Mouse (Mus musculus): ENCODE measurements around the gene Bod1l. TPM values are rescaled to one million over a fixed set of nuclear protein-coding genes. Genes with fewer than 3 reads are reported as not detected.
A peak's percentile ranks its signal among the peaks of the same experiment; 100 is the strongest.

Bod1l gene
- polyA plus RNA-seq, 1 experiment from 2014 or later: 26.5 TPM

DNA sequence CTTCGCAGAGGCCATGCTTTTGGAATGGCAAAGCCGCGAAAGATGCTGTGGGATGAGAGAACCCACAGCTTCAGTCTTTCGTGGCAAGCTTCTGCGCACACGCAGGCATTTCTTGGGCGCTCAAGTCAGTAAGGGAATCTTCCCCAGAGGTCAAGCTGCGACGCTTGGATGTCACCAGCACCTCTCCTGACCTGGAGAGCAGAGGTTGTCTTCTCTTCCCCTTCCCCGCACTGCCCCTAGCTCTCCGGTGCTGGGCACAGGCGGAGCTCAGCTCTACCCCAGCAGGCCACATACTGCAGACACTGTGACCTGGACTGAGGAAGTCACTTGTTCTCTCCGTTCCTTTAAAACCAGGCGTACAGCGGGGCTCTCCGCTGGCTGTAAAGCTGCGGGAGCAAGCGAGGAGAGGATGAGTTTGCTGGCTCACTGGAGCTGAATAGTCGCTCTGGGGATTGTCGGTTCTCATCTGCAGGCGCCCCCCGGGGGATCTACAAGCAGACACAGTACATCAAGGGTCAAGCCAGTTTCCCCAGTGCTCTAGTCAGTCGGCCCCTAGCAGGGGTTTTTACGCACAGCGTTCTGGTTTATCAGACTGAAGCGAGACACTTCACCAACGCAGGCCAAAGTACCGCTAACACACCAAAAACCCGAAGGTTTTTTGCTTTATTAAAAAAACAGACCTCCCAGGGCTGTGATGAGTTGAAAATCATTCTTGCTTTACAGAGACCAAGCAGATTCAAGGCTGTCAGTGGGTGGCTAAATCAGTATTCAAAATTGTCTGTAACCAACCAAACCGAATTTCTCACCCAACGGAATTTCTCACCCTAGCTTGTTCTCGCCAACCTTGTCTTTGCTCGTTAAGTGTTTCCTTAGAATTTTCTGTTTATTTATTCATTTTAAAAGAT lies 76.6 kb downstream of the Bod1l start:
- POLR2A ChIA-PET: no interaction called here
- TF ChIP-seq CTCF (IDR thresholded peaks at IDR 0.05): no peak
- ATAC-seq (no peak), DNase-seq (ENCODE audit: low read depth, low spot score) (no peak)
- CTCF ChIA-PET: interaction anchor here (0.8 to 6.9 kb wide), 14 partner anchors 9 to 761 kb away, joined by 3 to 52 read pairs (median 4); no protein-coding TSS in a partner anchor
- in situ Hi-C loops (cut with MboI; ENCODE audit: low pct_unique_long_range_greater_than_20kb): loop anchor here (5.0 kb wide), 2 partner anchors 640 to 715 kb away; no protein-coding TSS in a partner anchor
- H3K27me3 ChIP-seq: peaks cover 46% of the 10 kb centered on the region

DNA sequence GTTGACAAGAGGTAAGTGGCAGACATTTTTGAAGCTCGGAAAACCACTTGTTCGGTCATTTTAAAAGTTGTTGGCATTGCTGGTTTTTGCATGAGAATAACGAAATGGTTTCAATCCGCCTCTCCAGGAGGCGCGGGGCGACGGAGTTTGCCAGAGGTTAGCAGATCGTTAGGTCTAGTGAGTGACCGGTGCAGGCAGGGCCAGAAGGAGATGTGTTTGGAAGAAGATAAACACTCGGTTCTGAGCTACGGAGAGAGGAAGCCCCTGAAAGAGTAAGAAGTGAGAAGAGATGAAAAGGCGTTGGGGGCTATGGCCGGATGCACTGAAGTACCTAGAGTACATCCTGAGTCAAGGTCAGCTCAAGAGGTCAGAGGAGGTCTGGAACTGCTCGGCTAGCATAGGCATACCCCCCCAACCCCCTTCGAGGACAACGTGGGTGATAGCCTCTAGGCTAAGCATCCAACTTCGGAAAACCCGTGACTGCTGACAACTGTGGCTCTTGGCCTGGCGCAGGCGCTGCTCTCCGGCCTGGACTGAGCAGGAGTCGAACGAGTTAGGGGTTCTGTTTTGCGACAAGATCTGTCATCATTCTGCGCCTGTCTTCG lies 77.6 kb downstream of the Bod1l start:
- in situ Hi-C loops (cut with MboI; ENCODE audit: low pct_unique_long_range_greater_than_20kb): loop anchor here (5.0 kb wide), 2 partner anchors 639 to 714 kb away; no protein-coding TSS in a partner anchor
- peaks cover 55% of the 10 kb centered on the region for H3K27me3 ChIP-seq
- ChIA-PET CTCF (interaction anchor here (6.9 kb wide), 1 partner anchor 641 kb away, joined by 52 read pairs; no protein-coding TSS in a partner anchor), POLR2A (no interaction called here)
- DNase-seq (ENCODE audit: low read depth, low spot score) (no peak), ATAC-seq (no peak)
- no peak for TF ChIP-seq CTCF (IDR thresholded peaks at IDR 0.05)

DNA sequence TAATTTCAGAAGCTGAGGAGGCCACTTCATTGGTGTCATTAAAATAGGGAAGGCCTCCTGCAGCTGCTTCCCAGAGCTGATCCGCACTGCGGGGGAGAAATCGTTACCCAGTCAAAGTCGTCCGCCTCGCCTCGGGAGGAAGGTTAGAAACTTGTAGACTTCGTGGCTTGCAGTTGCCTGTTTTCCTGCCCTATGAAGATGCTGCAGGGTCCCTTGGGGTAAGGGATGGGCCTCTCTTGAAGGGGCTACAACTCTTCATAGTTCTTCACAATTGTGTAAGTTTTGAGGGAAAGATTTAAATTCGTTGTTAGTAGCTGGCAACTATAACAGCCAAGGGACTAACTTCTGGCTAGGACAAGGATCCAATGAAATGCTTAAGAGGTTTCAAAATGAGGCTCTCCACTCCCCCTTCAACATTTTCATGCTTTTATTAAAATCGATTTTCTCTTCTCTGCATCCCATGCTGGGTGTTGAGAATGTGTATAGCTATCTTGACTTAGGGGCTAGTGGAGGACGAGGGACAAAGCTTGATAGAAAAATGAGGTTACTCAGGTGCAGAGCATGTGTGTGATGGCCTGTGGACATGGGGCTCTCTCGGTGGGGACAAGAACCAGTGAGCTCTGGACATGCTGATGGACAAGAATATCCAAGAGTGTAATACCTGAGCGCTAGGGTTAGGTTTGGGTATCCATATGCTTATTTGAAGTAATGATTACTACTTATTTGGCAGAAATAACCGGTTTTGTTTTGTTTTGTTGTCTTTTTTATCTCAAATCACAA lies 78.3 kb downstream of the Bod1l start:
- in situ Hi-C loops (cut with MboI; ENCODE audit: low pct_unique_long_range_greater_than_20kb): loop anchor here (5.0 kb wide), 2 partner anchors 639 to 714 kb away; no protein-coding TSS in a partner anchor
- POLR2A ChIA-PET: no interaction called here
- DNase-seq (ENCODE audit: low read depth, low spot score) (no peak), ATAC-seq (no peak)
- TF ChIP-seq CTCF (IDR thresholded peaks at IDR 0.05): no peak
- CTCF ChIA-PET: interaction anchor here (0.6 to 6.9 kb wide), 3 partner anchors 91 to 714 kb away, joined by 3 to 52 read pairs (median 3); no protein-coding TSS in a partner anchor
- H3K27me3 ChIP-seq: peaks cover 62% of the 10 kb centered on the region

DNA sequence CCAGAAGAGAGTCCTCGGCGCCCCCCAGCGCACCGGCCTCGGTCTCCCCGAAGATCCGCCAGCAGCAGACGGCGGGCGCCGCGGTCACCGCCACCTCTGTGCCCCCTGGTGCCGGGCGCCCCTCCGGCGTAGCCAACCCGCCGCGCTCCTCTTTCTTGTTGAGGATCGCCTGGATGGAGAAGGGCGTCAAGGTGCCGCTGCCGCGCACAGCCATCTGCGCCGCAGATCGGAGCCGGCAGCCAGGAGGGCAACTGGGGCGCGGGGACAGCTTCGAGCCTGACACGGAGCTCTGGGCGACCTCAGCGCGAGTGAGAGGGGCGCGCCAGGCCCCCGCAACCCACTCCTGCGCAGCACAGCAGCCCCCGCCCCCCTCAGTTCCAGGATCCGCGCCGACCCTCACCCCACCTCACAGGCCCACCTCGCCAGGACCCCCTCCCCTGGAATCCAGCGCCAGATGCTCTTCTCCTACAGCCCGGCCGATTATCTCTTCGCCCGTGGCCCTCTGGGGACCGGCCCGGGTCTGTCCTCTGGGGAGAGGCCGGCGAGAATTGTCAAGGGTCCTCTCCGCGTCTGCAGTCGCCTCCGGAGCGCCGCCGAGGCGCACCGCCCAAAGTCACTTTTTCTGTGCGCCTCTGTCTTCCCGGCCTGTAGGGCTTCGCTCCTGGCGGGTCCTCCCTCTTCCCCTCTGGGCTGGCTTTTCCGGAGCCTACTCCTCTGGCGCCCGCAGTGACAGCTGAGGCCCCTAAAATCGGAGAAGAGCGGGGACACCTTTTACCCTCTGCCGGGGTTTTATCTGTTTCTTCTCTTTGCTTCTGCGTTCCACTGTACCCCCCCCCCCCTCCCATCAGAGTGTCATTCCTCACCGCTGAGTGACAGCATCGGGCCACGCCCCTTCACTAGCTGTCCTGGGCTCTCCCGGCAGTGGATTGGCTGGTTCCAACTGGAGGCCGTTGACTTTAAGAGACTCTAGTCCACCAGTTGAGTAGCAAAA lies 80.1 kb downstream of the Bod1l start, which contains the start of gene Nkx3-2:
Gene Nkx3-2, minus strand, starts transcription at position 771 of the 991 bp plus-strand sequence.
- peaks cover 49% of the 10 kb centered on the region for H3K27me3 ChIP-seq
- in situ Hi-C loops (cut with MboI; ENCODE audit: low pct_unique_long_range_greater_than_20kb): no loop called here
- DNase-seq (ENCODE audit: low read depth, low spot score): no peak

DNA sequence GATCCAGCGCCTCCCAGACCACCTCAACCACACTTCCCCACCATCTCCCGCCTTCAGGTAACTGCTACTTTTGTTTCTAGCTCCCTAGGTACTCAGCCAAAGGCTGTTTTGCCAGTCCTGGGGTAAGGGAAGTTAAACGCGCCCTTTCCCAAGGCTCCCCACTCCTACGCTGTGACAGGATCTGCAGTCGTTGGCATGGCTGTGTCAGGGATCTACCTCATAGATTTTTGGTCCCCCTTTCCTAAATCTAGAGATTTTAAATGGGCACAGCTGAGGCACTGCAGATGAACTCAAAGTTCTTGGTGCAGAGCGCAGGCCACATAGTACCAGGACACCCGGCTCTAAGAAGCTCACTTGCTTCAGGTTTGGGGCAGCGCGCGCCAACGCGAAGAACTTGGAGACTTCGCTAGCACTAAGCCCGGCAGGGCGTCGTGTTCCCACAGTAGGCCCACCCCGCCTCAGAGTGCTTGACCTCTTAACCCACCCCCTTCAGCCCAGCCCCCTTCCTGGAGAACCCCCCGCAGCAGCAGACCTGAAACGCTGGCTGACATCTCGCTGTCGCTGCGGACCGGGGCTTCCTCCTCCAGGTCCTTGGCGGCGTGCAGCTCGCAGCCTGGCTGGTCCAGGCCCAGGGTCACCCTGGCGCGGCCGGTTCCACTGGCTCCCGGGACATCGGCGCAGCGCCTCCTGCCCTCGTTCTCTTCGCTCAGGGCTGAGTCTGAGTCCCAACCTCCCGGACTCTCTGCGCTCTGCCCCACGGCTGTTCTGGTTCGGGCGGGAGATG lies 81.0 kb downstream of the Bod1l start:
- TF ChIP-seq CTCF (IDR thresholded peaks at IDR 0.05): no peak
- no peak for DNase-seq (ENCODE audit: low read depth, low spot score)
- peaks cover 48% of the 10 kb centered on the region for H3K27me3 ChIP-seq
- POLR2A ChIA-PET: no interaction called here
- ATAC-seq: no peak
- CTCF ChIA-PET: no interaction called here
- in situ Hi-C loops (cut with MboI; ENCODE audit: low pct_unique_long_range_greater_than_20kb): no loop called here

More for the DNA sequence above, 80.1 kb downstream of the Bod1l start, which contains the start of gene Nkx3-2:
- POLR2A ChIA-PET: no interaction called here
- CTCF ChIA-PET: no interaction called here
- peak; percentile 37 for ATAC-seq
- no peak for TF ChIP-seq CTCF (IDR thresholded peaks at IDR 0.05)

DNA sequence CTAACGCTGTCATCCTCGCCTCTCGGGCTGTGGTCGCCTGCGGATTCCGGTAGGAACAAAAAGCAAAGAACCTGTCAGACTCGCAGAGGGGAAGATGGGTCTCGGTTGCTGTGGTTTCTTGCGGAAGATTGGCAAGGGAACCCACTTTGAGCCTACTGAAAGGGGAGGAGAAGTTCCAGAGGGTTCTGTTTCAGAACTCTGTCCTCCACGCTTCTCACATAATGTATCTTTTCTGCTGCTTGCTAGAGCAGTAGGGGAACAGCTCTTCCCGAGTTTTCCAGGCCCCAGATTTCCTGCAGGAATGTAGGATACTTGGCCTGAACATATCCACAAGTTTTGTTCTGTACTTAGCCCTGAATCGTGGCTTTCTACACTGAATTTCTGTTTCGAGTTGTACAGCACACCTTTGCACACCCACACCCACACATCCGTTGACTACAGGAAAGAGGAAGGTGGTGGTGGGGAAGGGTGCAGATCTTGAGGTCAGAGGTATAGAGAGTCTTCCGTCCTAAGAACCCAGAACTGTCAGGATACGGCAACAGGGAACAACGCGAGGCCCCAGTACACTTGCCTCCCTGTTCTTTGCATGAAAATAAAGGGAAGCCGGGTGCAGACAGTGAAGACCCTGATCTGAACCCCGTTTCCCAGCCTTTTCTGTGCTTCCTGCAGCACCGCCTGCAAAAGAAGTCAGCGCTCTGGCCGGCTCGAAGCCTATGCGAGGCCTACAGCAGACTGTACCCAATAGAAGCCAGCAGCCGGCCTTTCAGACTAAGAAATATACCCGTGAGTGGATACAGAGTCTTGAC lies 81.8 kb downstream of the Bod1l start:
- peaks cover 48% of the 10 kb centered on the region for H3K27me3 ChIP-seq
- ATAC-seq (no peak), DNase-seq (ENCODE audit: low read depth, low spot score) (no peak)
- TF ChIP-seq CTCF (IDR thresholded peaks at IDR 0.05): no peak
- POLR2A ChIA-PET: no interaction called here
- CTCF ChIA-PET: no interaction called here
- in situ Hi-C loops (cut with MboI; ENCODE audit: low pct_unique_long_range_greater_than_20kb): no loop called here

DNA sequence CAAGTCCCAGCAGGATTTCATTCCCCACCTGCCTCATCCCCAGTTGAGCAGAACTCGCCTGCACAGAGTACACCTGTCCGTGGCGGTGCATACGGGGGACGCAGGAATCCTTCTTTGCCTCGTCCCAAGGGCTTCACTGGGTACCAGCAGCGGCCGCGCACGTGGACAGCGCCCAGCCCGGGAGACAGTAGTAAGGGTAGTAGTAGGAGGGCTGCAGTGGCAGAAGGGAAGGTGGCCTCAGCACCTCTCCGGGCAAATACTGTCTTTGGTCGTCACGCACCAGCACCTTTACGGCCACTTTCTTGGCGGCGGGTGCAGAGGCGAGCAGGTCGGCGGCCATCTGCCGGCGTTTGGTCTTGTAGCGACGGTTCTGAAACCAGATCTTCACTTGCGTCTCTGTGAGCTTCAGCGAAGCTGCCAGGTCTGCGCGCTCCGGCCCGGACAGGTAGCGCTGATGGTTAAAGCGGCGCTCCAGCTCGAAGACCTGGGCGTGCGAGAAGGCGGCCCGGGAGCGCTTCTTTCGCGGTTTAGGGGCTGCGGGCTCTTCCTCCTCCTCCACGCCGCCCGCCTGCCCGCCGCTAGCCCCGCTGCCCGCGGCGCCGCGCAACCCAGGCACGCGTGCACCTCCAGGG lies 82.5 kb downstream of the Bod1l start:
- H3K27me3 ChIP-seq: peaks cover 48% of the 10 kb centered on the region
- ATAC-seq: no peak
- ChIA-PET CTCF (no interaction called here), POLR2A (no interaction called here)
- in situ Hi-C loops (cut with MboI; ENCODE audit: low pct_unique_long_range_greater_than_20kb): no loop called here
- TF ChIP-seq CTCF (IDR thresholded peaks at IDR 0.05): no peak
- DNase-seq (ENCODE audit: low read depth, low spot score): no peak
